Mouse (Mus musculus): ENCODE measurements at regions not wholly inside any gene's neighbourhood (a gene's known extent, or its start where the extent isn't known, plus 50 kb on each side); places are given as distances from the start of the nearest gene placed in this dataset.

DNA sequence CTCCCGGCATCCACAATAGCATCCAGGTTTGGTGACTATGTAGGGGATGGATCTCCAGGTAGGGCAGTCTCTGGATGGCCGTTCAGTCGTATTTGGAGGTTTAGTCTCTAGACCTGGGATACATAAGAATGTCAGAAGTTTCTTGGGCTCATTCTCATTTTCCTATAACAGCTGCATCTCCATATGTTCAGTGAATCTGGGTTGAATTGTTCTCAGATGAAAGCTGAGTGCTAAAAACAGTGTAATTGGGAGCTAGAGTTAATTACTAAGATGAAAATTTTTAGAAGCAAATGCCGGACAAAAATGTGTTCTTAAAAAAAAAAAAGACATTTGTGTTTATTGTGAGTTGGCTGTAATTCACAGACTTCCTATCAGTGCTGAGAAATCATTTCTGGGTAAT lies 57.3 kb upstream of the Myo16 start:
- peak in 1 of 2 experiments; percentile 11 for DNase-seq (ENCODE audit: low spot score in 2 of 2)

- no peak for DNase-seq (ENCODE audit: low spot score in 2 of 2)
Observed at GRCm38 (mm10) chr8:10096968-10097547, 56.7 kb upstream of the Myo16 start.

All from frontal cortex, postnatal 36 days (tissue).